Mouse (Mus musculus): ENCODE data around the gene Rnf216.

DNA sequence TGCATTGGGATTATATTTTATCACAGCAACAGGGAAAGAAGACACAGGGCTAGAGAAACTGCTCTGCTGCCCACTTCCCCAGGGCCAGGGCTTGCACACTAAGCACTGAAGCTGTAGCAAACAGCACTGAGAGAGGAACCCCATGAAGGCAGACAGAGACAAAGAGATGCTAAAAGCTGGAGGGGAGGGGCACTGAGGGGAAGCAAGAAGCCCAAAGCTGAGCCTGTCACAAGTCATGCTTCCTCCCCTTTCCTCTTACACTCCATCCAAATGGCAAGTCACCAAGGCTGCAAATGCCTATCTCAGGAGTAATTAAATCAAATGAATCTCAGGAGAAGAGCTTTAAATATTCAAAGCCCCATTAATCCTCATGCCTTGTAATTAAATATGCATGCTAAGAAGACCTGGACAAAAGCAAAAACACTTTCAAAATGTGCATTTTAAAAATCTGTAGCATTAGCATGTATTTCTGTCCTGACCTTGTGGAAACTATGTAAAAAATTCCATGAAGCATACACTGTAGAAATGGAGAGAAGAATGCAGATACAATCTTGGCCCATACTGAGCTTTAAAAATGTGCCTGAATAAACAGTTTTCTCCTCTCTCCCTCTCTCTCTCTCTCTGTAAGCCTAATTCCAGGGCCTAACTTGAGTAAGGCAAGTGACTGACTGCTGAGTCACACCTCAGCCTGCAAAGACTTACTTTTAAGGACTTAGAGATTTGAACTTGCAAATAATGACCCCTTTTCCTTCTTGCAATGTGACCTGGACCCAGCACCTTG is 64.4 kb downstream of the Rnf216 start:
- TF ChIP-seq CTCF (IDR thresholded peaks at IDR 0.05; ENCODE audit: control insufficient read depth, insufficient read depth, low read length) (no peak), POLR2A (IDR thresholded peaks at IDR 0.05; ENCODE audit: borderline replicate concordance, control insufficient read depth, low read depth, low read length) (no peak)
